Mouse (Mus musculus) WW6 (cell line): Measurements from ENCODE around the gene Clmp.
"Not testable (repeated sequence)": the region's sequence is repeated elsewhere in the genome, so short reads cannot be mapped to it uniquely, and the experiment has no call there.

ENCODE experiments used
- DNase-seq: peaks from one replicate; pipeline ENCODE4 v3.0.0-alpha.2; 2013; ENCODE audit warnings: low read depth, low spot score

Clmp gene

GRCm38 (mm10) chr9:40730701-40731590 lies 45.2 kb downstream of the Clmp start:
- no peak for DNase-seq

- no peak for DNase-seq
Measured at GRCm38 (mm10) chr9:40731591-40732048, 45.9 kb downstream of the Clmp start.

GRCm38 (mm10) chr9:40732302-40732701 lies 46.5 kb downstream of the Clmp start:
- no peak for DNase-seq

GRCm38 (mm10) chr9:40737117-40737516 lies 51.4 kb downstream of the Clmp start:
- no peak for DNase-seq

- no peak for DNase-seq
Measured at GRCm38 (mm10) chr9:40743525-40744034, 57.8 kb downstream of the Clmp start.

GRCm38 (mm10) chr9:40744233-40744632 lies 58.5 kb downstream of the Clmp start:
- no peak for DNase-seq

- no peak for DNase-seq
Measured at GRCm38 (mm10) chr9:40746796-40747195, 61.0 kb downstream of the Clmp start.

- DNase-seq, result no peak
Measured at GRCm38 (mm10) chr9:40747249-40747648, 61.5 kb downstream of the Clmp start.

- DNase-seq, result no peak
Measured at GRCm38 (mm10) chr9:40749832-40750620, 64.3 kb downstream of the Clmp start.

GRCm38 (mm10) chr9:40751749-40752148 lies 66.0 kb downstream of the Clmp start:
- DNase-seq, result no peak

GRCm38 (mm10) chr9:40756401-40756800 lies 70.6 kb downstream of the Clmp start:
- peak; percentile 59 for DNase-seq

- no peak for DNase-seq
Measured at GRCm38 (mm10) chr9:40757105-40757626, 71.4 kb downstream of the Clmp start.

- no peak for DNase-seq
Measured at GRCm38 (mm10) chr9:40757685-40758270, 72.0 kb downstream of the Clmp start.

GRCm38 (mm10) chr9:40762354-40762753 lies 76.6 kb downstream of the Clmp start:
- no peak for DNase-seq

- DNase-seq, result no peak
Measured at GRCm38 (mm10) chr9:40764887-40765580, 79.3 kb downstream of the Clmp start.

GRCm38 (mm10) chr9:40765581-40765940 lies 79.8 kb downstream of the Clmp start:
- no peak for DNase-seq

- DNase-seq, result no peak
Measured at GRCm38 (mm10) chr9:40766058-40766605, 80.4 kb downstream of the Clmp start.

- DNase-seq, result no peak
Measured at GRCm38 (mm10) chr9:40767946-40768345, 82.2 kb downstream of the Clmp start.

- DNase-seq, result no peak
Measured at GRCm38 (mm10) chr9:40772246-40772645, 86.5 kb downstream of the Clmp start.

- DNase-seq, result not testable (repeated sequence)
Measured at GRCm38 (mm10) chr9:40773142-40773541, 87.4 kb downstream of the Clmp start.

- DNase-seq, result no peak
Measured at GRCm38 (mm10) chr9:40773869-40774268, 88.1 kb downstream of the Clmp start.
